Mouse (Mus musculus) liver, adult (tissue): Measurements from ENCODE around the gene Lmna.
A peak's percentile ranks its signal among the peaks of the same experiment; 100 is the strongest.

Source experiments
- GATA4 ChIP-seq: IDR thresholded peaks from 2 replicates; pipeline ENCODE4 v1.6.1; 2014; ENCODE audit warnings: mild to moderate bottlenecking, low read length; ENCODE audit not compliant: insufficient replicate concordance

Lmna gene

GRCm38 (mm10) chr3:88531348-88532298 lies 21.9 kb upstream of the Lmna start:
- no peak for TF ChIP-seq GATA4

DNA sequence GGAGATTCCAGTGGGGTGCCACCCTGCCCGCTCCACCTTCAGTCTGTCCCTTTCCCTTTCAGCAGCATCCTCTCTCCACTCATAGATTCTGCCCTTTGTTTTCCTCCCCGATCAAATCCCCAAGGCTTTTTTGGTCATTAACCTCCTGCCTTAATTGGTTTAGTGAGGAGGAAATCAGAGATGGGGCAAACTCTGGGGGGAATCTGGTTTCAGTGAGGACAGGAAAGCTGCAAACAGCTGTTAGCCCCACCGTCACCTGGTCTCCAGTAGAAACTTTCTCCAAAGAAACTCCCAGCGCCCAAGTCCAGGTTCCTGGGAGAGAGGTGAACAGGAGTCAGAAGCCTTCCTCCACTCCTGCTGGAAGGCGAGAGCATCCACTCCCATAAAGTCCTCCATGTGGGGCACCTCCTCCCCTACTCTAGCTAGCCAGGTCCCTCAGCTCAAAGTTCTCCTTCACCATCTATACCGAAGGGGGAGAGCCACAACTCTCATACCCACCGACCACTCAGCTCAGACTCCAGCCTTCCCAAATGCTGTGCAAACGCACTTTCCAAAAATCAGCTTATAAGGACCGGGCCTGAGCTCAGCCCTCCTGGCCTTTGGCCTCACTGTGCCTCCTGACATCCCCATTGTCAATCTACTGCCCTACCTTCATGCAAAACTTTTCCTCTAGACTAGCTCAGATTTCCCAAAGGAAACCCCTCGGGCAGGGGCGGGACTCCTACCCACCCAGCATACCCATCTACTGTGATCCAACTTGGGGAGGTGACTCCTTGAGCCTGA lies 20.5 kb upstream of the Lmna start:
- no peak for TF ChIP-seq GATA4

GRCm38 (mm10) chr3:88529204-88530000 lies 19.6 kb upstream of the Lmna start:
- TF ChIP-seq GATA4: no peak

DNA sequence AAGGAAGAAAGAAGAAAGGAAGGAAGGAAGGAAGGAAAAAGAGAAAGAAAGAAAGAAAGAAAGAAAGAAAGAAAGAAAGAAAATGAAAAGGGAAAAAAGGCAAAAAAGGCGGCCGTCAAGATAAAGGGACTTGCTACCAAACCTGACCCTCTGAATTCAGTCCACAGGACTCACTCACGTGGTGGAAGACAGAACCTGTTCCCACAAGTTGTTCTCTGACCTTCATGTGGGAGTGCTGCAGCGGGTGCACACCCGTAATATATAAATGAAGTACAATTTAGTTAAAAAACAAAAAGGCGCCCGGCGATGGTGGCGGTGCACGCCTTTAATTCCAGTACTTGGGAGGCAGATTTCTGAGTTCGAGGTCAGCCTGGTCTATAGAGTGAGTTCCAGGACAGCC lies 18.9 kb upstream of the Lmna start:
- no peak for TF ChIP-seq GATA4

DNA sequence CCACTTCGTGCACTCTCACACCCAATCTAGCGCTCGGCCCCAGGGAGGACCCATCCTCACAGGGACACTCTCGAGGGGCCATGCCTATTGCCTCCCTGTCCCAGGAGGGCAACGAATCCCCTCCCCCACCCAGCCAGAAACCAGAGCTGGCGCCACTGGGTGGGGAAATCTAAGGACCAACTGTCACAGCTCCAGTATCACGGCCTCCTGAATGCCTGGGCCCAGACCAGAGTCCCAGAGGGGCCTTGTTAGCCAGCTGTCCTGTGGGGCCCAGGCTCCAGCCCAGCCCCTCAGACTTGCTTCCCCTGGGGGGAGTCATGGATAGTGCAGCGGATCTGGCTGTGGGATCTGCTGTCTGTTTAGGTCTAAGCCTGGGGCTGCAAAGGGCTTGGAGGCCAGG lies 17.8 kb upstream of the Lmna start:
- TF ChIP-seq GATA4: no peak

DNA sequence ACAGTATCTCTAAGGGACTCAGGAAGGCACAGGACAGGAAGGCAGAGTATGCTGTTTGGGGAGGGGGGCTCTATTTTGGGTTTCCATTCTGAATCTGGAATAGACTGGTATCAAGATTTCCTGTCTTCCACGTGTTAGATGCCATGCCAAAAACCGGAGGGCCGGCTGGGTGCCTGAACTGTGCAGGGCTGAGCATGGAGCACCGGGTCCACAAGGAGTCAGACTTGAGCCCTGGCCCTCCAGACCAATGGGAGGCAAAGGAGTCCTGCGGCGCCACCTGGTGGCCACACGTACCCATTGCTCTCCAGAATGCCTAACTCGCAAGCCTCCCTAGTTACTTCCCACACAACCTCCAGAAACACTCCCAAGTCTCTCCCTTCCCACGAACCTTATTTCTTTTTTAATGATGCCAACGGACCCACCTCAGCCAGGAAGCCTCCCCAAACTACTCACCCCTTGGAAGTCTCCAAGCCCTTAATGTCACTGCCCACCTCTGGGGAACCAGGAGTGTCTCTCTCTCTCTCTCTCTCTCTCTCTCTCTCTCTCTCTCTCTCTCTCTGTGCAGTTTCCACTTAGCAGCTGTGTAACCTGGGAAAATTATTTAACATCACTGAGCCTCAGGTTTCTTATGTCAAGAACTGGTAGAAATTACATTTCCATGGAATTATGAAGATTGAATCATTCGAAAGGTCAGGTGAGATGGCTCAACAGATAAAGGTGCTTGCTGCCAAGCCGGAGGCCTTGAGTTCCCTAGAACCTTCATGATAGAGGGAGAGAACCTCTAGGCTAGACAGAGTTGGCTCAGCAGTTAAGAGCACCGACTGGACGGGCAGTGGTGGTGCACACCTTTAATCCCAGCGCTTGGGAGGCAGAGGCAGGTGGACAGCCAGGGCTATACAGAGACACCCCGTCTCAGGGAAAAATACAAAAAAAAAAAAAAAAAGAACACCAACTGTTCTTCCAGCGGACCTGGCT lies 16.7 kb upstream of the Lmna start:
- peak; percentile 59; the same call in 1 of the 2 replicates for TF ChIP-seq GATA4

DNA sequence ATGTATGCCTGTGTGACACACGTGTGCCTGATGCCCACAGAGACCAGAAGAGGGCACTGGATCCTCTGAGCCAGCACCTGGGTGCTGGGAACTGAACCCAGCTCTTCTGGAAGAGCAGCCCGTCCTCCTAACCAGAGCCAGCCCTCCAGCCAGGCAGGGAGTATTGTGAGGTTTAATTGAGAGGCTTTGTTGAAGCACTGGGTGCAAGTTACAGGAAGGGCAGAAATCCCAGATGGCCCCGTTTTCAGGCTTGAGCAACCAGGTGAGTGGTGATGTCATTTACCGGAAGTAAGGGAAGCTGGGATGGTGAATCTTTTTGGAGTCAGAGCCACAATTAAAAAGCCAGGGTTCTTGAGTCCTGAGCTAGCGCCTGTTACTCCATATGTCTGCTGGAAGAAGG lies 15.3 kb upstream of the Lmna start:
- TF ChIP-seq GATA4: no peak

- no peak for TF ChIP-seq GATA4
Measured at GRCm38 (mm10) chr3:88523027-88523426, 13.3 kb upstream of the Lmna start.

- no peak for TF ChIP-seq GATA4
Measured at GRCm38 (mm10) chr3:88521803-88522331, 12.1 kb upstream of the Lmna start.

GRCm38 (mm10) chr3:88521156-88521555 lies 11.4 kb upstream of the Lmna start:
- TF ChIP-seq GATA4: no peak

DNA sequence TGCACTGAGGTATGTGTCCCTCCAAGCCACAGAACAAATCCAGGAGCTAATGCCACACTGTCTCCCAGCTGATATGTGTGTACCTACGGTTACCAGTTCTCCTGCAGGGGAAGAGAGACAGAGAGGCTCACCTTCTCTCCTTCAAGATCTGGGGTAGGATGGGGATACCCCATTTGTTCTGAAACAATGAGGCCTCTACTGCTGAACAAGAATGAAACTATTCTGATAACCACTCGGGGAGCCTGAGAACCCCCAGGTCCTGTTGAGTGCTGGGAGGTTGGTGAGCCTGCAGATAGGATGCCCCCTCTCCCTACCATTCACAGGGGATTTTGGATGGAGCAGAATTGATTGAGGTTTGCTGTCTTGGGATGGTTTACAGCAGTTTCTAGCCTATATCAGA lies 10.3 kb upstream of the Lmna start:
- TF ChIP-seq GATA4: no peak

DNA sequence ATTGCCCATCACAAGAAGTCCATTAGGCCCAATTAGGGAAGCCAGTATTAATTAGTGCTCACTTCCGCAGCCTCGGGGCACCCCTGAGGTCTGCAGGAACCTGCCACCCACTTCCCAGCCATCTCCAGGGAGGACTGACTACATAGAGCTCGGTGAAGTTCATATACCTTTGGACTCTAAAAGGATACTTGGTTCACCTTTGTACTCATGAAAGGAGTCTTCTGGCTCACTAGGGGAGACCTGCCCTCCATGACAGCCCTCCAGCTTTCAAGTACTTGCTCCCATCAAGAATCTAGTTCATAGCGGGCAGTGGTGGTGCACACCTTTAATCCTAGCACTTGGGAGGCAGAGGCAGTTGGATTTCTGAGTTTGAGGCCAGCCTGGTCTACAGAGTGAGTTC lies 8.7 kb upstream of the Lmna start:
- TF ChIP-seq GATA4: no peak

DNA sequence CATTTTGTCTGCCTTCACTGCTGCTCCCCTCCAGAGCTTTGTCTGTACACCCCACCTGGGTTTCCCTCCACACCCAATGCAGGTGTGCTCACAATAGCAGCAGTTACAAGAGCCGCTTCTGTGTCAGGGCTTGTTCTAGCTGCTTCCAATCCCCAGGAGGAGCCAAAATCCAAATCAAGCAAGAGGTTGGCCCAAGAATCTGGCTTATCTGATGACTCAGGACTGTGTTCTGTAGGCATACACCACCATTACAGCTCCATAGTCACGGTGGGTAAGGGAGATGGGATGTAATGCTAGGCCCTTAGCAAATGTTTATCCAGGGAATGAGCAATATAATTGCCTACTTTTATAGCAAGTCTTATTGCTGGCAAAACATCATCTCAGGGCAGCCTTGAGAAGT lies 6.7 kb upstream of the Lmna start:
- no peak for TF ChIP-seq GATA4

DNA sequence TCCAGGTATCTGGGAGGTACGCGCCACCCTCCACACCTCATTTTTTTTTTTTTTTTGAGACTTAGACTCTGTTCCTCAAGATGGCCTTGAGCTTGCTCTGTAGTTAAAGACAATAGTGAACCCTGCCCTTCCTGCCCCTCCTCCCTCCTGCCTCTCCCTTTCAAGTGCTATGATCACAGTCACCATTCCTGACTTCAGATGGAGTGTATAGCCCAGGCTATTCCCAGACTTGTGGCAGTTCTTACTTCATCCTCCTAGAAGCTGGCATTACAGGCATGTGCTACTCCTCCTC lies 5.3 kb upstream of the Lmna start:
- TF ChIP-seq GATA4: no peak

- TF ChIP-seq GATA4: no peak
Measured at GRCm38 (mm10) chr3:88514231-88515094, 4.7 kb upstream of the Lmna start.
